ENCODE assay signal across 29 mouse cellular contexts in genomic region chr12:104138216-104138615, GRCm38 (mm10). TPM values are rescaled to one million over a fixed set of nuclear protein-coding genes. Genes with fewer than 3 reads are reported as not detected.
DNase-seq lines count a peak whose midpoint lies in the region; ATAC-seq lines count a peak whose summit lies in the region.
"Had no signal": no experiment of that assay in that cellular context is flagged by ENCODE, and none has a peak within 500 bp of the region (broad histone marks: within the 10 kb centered on the region; RNA-seq: fewer than 3 reads in every experiment).

No protein-coding gene starts in this region.

- H3K27me3 ChIP-seq in forebrain, embryonic 10.5 days (ENCODE audit: poor library complexity, severe bottlenecking): no peaks in the 10 kb centered on the region
- H3K27me3 ChIP-seq in forebrain, embryonic 14.5 days (replicated peaks; ENCODE audit: control insufficient read depth, insufficient read depth, low read length): no peaks in the 10 kb centered on the region
- no peaks in the 10 kb centered on the region for H3K27me3 ChIP-seq in heart, embryonic 10.5 days (ENCODE audit: insufficient read depth, poor library complexity, severe bottlenecking)
- H3K27me3 ChIP-seq in liver, embryonic 11.5 days (replicated peaks; ENCODE audit: control insufficient read depth, insufficient read depth, low read length): no peaks in the 10 kb centered on the region
- H3K27me3 ChIP-seq in liver, embryonic 12.5 days (replicated peaks): no peaks in the 10 kb centered on the region
- H3K27me3 ChIP-seq: embryonic facial prominence, embryonic 12.5 days; forebrain, embryonic 12.5 days; forebrain, embryonic 15.5 days; Patski had no signal

- DNase-seq in forebrain, embryonic 10.5 days (ENCODE audit: extremely low spot score, low spot score): peak; percentile 5
- no peak for DNase-seq in forebrain, embryonic 14.5 days (ENCODE audit: low spot score)
- peak; percentile 68 for DNase-seq in heart, embryonic 10.5 days (ENCODE audit: low spot score)
- DNase-seq in heart, adult 18-20 months: no peak
- peak; percentile 16 for DNase-seq in liver, embryonic 11.5 days (ENCODE audit: low spot score)
- DNase-seq in testis, postnatal 10 days (ENCODE audit: low spot score): peak; percentile 19
- DNase-seq in testis, postnatal 14 days (ENCODE audit: low spot score): no peak
- DNase-seq: adrenal gland, adult 8-10 months; adrenal gland, postnatal 14 days; adrenal gland, postnatal 36 days; B cell, adult 2 months; cerebellum, adult 11-12 months; cerebellum, adult 2 months; cerebellum, adult 9-10 months; cerebellum, postnatal 10 days; cerebellum, postnatal 25 days had no signal

- no peak overlapping the region for H3K27ac ChIP-seq in forebrain, embryonic 10.5 days
- H3K27ac ChIP-seq in forebrain, embryonic 14.5 days (ENCODE audit: low read depth, low read length): no peak overlapping the region
- H3K27ac ChIP-seq in heart, embryonic 10.5 days: no peak overlapping the region
- H3K27ac ChIP-seq in liver, embryonic 11.5 days (ENCODE audit: low read depth, low read length): no peak overlapping the region
- no peak overlapping the region for H3K27ac ChIP-seq in liver, embryonic 12.5 days
- H3K27ac ChIP-seq: embryonic facial prominence, embryonic 10.5 days; embryonic facial prominence, embryonic 12.5 days; forebrain, embryonic 12.5 days; forebrain, embryonic 15.5 days had no signal

- no peaks in the 10 kb centered on the region for H3K4me1 ChIP-seq in forebrain, embryonic 10.5 days
- no peaks in the 10 kb centered on the region for H3K4me1 ChIP-seq in forebrain, embryonic 14.5 days (ENCODE audit: control insufficient read depth, insufficient read depth, low read length)
- no peaks in the 10 kb centered on the region for H3K4me1 ChIP-seq in heart, embryonic 10.5 days
- H3K4me1 ChIP-seq in liver, embryonic 11.5 days (replicated peaks; ENCODE audit: control insufficient read depth, insufficient read depth, low read length): no peaks in the 10 kb centered on the region
- H3K4me1 ChIP-seq in liver, embryonic 12.5 days: no peaks in the 10 kb centered on the region
- H3K4me1 ChIP-seq: embryonic facial prominence, embryonic 10.5 days; embryonic facial prominence, embryonic 12.5 days; forebrain, embryonic 12.5 days; forebrain, embryonic 15.5 days had no signal

- no peak overlapping the region for H3K4me3 ChIP-seq in forebrain, embryonic 10.5 days
- no peak overlapping the region for H3K4me3 ChIP-seq in forebrain, embryonic 14.5 days (ENCODE audit: low read depth, low read length)
- no peak overlapping the region for H3K4me3 ChIP-seq in heart, embryonic 10.5 days
- H3K4me3 ChIP-seq in liver, embryonic 11.5 days (ENCODE audit: low read depth, low read length): no peak overlapping the region
- no peak overlapping the region for H3K4me3 ChIP-seq in liver, embryonic 12.5 days
- H3K4me3 ChIP-seq: embryonic facial prominence, embryonic 10.5 days; embryonic facial prominence, embryonic 12.5 days; forebrain, embryonic 12.5 days; forebrain, embryonic 15.5 days had no signal

- no peak for ATAC-seq in forebrain, embryonic 14.5 days
- ATAC-seq in liver, embryonic 11.5 days (replicated peaks; ENCODE audit: low FRiP score): no peak
- no peak for ATAC-seq in liver, embryonic 12.5 days
- ATAC-seq: activated CD4-positive, CD25-positive, alpha-beta regulatory T cell, adult 4 months; CD4-positive, CD25-positive, alpha-beta regulatory T cell, adult 4 months; forebrain, embryonic 15.5 days; Patski had no signal

- 85% methylated on average over 2 of the region's 2 CpGs for WGBS in forebrain, embryonic 10.5 days
- WGBS in forebrain, embryonic 14.5 days: 83% methylated on average over 2 of the region's 2 CpGs
- WGBS in heart, embryonic 10.5 days: 81% methylated on average over 2 of the region's 2 CpGs
- 76% methylated on average over 2 of the region's 2 CpGs for WGBS in liver, embryonic 11.5 days
- WGBS in liver, embryonic 12.5 days (ENCODE audit: insufficient replicate concordance): 59% methylated on average over 2 of the region's 2 CpGs

- no peaks in the 10 kb centered on the region for H3K36me3 ChIP-seq in forebrain, embryonic 10.5 days (replicated peaks)
- H3K36me3 ChIP-seq in forebrain, embryonic 14.5 days (ENCODE audit: control insufficient read depth, insufficient read depth, low read length): no peaks in the 10 kb centered on the region
- no peaks in the 10 kb centered on the region for H3K36me3 ChIP-seq in heart, embryonic 10.5 days
- no peaks in the 10 kb centered on the region for H3K36me3 ChIP-seq in liver, embryonic 11.5 days (ENCODE audit: control insufficient read depth, insufficient read depth, low read length)
- no peaks in the 10 kb centered on the region for H3K36me3 ChIP-seq in liver, embryonic 12.5 days
- H3K36me3 ChIP-seq: embryonic facial prominence, embryonic 10.5 days; embryonic facial prominence, embryonic 12.5 days; forebrain, embryonic 12.5 days; forebrain, embryonic 15.5 days; G1E had no signal

- H3K9me3 ChIP-seq in forebrain, embryonic 10.5 days: no peaks in the 10 kb centered on the region
- no peaks in the 10 kb centered on the region for H3K9me3 ChIP-seq in forebrain, embryonic 14.5 days (replicated peaks; ENCODE audit: control insufficient read depth, low read length)
- no peaks in the 10 kb centered on the region for H3K9me3 ChIP-seq in heart, embryonic 10.5 days
- no peaks in the 10 kb centered on the region for H3K9me3 ChIP-seq in liver, embryonic 11.5 days (ENCODE audit: control insufficient read depth, low read length)
- H3K9me3 ChIP-seq in liver, embryonic 12.5 days (replicated peaks): no peaks in the 10 kb centered on the region
- H3K9me3 ChIP-seq: embryonic facial prominence, embryonic 10.5 days; embryonic facial prominence, embryonic 12.5 days; forebrain, embryonic 12.5 days; forebrain, embryonic 15.5 days had no signal

- H3K4me2 ChIP-seq in forebrain, embryonic 14.5 days (ENCODE audit: low read length): no peak overlapping the region
- no peak overlapping the region for H3K4me2 ChIP-seq in liver, embryonic 11.5 days
- H3K4me2 ChIP-seq in liver, embryonic 12.5 days: no peak overlapping the region
- H3K4me2 ChIP-seq: embryonic facial prominence, embryonic 12.5 days; forebrain, embryonic 12.5 days; forebrain, embryonic 15.5 days had no signal

- H3K9ac ChIP-seq in forebrain, embryonic 14.5 days (ENCODE audit: low read length): no peak overlapping the region
- H3K9ac ChIP-seq in liver, embryonic 11.5 days (ENCODE audit: low read depth, low read length): no peak overlapping the region
- no peak overlapping the region for H3K9ac ChIP-seq in liver, embryonic 12.5 days
- H3K9ac ChIP-seq: embryonic facial prominence, embryonic 12.5 days; forebrain, embryonic 12.5 days; forebrain, embryonic 15.5 days had no signal

RNA-seq across cellular contexts. Expression of gene Serpina3b, which starts 10.4 kb away (rescaled TPM):
- polyA plus RNA-seq in forebrain, embryonic 10.5 days (2016; fragmentation: Nextera tagmentation; extraction: Ambion mirVana): not detected in 2 replicates
- polyA plus RNA-seq in forebrain, embryonic 14.5 days (2014; fragmentation: Nextera tagmentation; extraction: Ambion mirVana): not detected in 2 replicates
- polyA plus RNA-seq in heart, embryonic 10.5 days (2016; fragmentation: Nextera tagmentation; extraction: Ambion mirVana): 0.20 TPM in 1 of 2 replicates, not detected in the other
- total RNA-seq in heart, adult 18-20 months (2021): not detected
- polyA plus RNA-seq in liver, embryonic 11.5 days (2014; fragmentation: Nextera tagmentation; extraction: Ambion mirVana): 0.12 and 0.19 TPM in 2 replicates
- polyA plus RNA-seq in liver, embryonic 12.5 days (2016; fragmentation: Nextera tagmentation; extraction: Ambion mirVana): 0.10 TPM in 1 of 2 replicates, not detected in the other
- total RNA-seq: CH12.LX had no signal
- polyA plus RNA-seq: activated CD4-positive, CD25-positive, alpha-beta regulatory T cell, adult 4 months; CD4-positive, CD25-positive, alpha-beta regulatory T cell, adult 4 months; cerebellum, adult 2 months; cortical plate, adult 2 months; embryonic facial prominence, embryonic 10.5 days; embryonic facial prominence, embryonic 12.5 days; embryonic facial prominence, embryonic 14.5 days; forebrain, embryonic 12.5 days; forebrain, embryonic 15.5 days; G1E; Patski had no signal

RNA-seq across cellular contexts. Expression of gene Serpina3c, which starts 15.5 kb away (rescaled TPM):
- polyA plus RNA-seq in forebrain, embryonic 10.5 days (2016; fragmentation: Nextera tagmentation; extraction: Ambion mirVana): not detected in 2 replicates
- not detected in 2 replicates for polyA plus RNA-seq in forebrain, embryonic 14.5 days (2014; fragmentation: Nextera tagmentation; extraction: Ambion mirVana)
- polyA plus RNA-seq in heart, embryonic 10.5 days (2016; fragmentation: Nextera tagmentation; extraction: Ambion mirVana): not detected in 2 replicates
- total RNA-seq in heart, adult 18-20 months (2021): 1 to 10 TPM in 1 of 2 experiments, under 1 TPM in 1; 0.79 to 1.2 TPM
- polyA plus RNA-seq in liver, embryonic 11.5 days (2014; fragmentation: Nextera tagmentation; extraction: Ambion mirVana): not detected in 2 replicates
- not detected in 2 replicates for polyA plus RNA-seq in liver, embryonic 12.5 days (2016; fragmentation: Nextera tagmentation; extraction: Ambion mirVana)
- total RNA-seq: CH12.LX had no signal
- polyA plus RNA-seq: activated CD4-positive, CD25-positive, alpha-beta regulatory T cell, adult 4 months; CD4-positive, CD25-positive, alpha-beta regulatory T cell, adult 4 months; embryonic facial prominence, embryonic 10.5 days; embryonic facial prominence, embryonic 12.5 days; embryonic facial prominence, embryonic 14.5 days; forebrain, embryonic 12.5 days; forebrain, embryonic 15.5 days; G1E had no signal

RNA-seq across cellular contexts. Expression of gene Serpina3a, which starts 25.7 kb away (rescaled TPM):
- not detected in 2 replicates for polyA plus RNA-seq in forebrain, embryonic 10.5 days (2016; fragmentation: Nextera tagmentation; extraction: Ambion mirVana)
- not detected in 2 replicates for polyA plus RNA-seq in forebrain, embryonic 14.5 days (2014; fragmentation: Nextera tagmentation; extraction: Ambion mirVana)
- not detected in 2 replicates for polyA plus RNA-seq in heart, embryonic 10.5 days (2016; fragmentation: Nextera tagmentation; extraction: Ambion mirVana)
- not detected for total RNA-seq in heart, adult 18-20 months (2021)
- not detected in 2 replicates for polyA plus RNA-seq in liver, embryonic 11.5 days (2014; fragmentation: Nextera tagmentation; extraction: Ambion mirVana)
- polyA plus RNA-seq in liver, embryonic 12.5 days (2016; fragmentation: Nextera tagmentation; extraction: Ambion mirVana): not detected in 2 replicates
- total RNA-seq: adrenal gland, adult 18-20 months; adrenal gland, postnatal 14 days; adrenal gland, postnatal 36 days; CH12.LX had no signal
- polyA plus RNA-seq: activated CD4-positive, CD25-positive, alpha-beta regulatory T cell, adult 4 months; CD4-positive, CD25-positive, alpha-beta regulatory T cell, adult 4 months; cerebellum, adult 2 months; cortical plate, adult 2 months; embryonic facial prominence, embryonic 10.5 days; embryonic facial prominence, embryonic 12.5 days; embryonic facial prominence, embryonic 14.5 days; forebrain, embryonic 12.5 days; forebrain, embryonic 15.5 days; G1E; Patski had no signal

RNA-seq across cellular contexts. Expression of gene Serpina5, which starts 37.3 kb away (rescaled TPM):
- not detected in 2 replicates for polyA plus RNA-seq in forebrain, embryonic 10.5 days (2016; fragmentation: Nextera tagmentation; extraction: Ambion mirVana)
- polyA plus RNA-seq in forebrain, embryonic 14.5 days (2014; fragmentation: Nextera tagmentation; extraction: Ambion mirVana): not detected in 2 replicates
- 0.10 TPM in 1 of 2 replicates, not detected in the other for polyA plus RNA-seq in heart, embryonic 10.5 days (2016; fragmentation: Nextera tagmentation; extraction: Ambion mirVana)
- not detected for total RNA-seq in heart, adult 18-20 months (2021)
- polyA plus RNA-seq in liver, embryonic 11.5 days (2014; fragmentation: Nextera tagmentation; extraction: Ambion mirVana): not detected in 2 replicates
- not detected in 2 replicates for polyA plus RNA-seq in liver, embryonic 12.5 days (2016; fragmentation: Nextera tagmentation; extraction: Ambion mirVana)
- total RNA-seq: CH12.LX, G1E had no signal
- polyA plus RNA-seq: activated CD4-positive, CD25-positive, alpha-beta regulatory T cell, adult 4 months; CD4-positive, CD25-positive, alpha-beta regulatory T cell, adult 4 months; cerebellum, adult 2 months; cortical plate, adult 2 months; embryonic facial prominence, embryonic 10.5 days; embryonic facial prominence, embryonic 12.5 days; embryonic facial prominence, embryonic 14.5 days; forebrain, embryonic 12.5 days; forebrain, embryonic 15.5 days; G1E had no signal

Comparison
In these comparisons a context has a peak if more than half of its experiments do, and no peak if none do; other contexts are left out.
1. DNase-seq: peak in forebrain, embryonic 10.5 days (single experiment), heart, embryonic 10.5 days (single experiment), liver, embryonic 11.5 days (single experiment) and testis, postnatal 10 days (single experiment); none in forebrain, embryonic 14.5 days (single experiment), heart, adult 18-20 months (0 of 2) and testis, postnatal 14 days (single experiment).